Mouse (Mus musculus) urinary bladder, postnatal 4 days (tissue): ENCODE results near the gene AC141477.1.

Source experiments
- DNase-seq, 2 experiments: peaks; one replicate each; pipeline ENCODE4 v3.0.0; 2021 to 2022; ENCODE audit warnings: low spot score in 2 of 2

The AC141477.1 gene

GRCm38 (mm10) chr10:76408520-76408919 lies 31.7 kb downstream of the AC141477.1 start:
- DNase-seq = no peak

- DNase-seq = no peak
Measured at GRCm38 (mm10) chr10:76392596-76392995, 47.6 kb downstream of the AC141477.1 start.

- no peak for DNase-seq
Measured at GRCm38 (mm10) chr10:76391786-76392185, 48.5 kb downstream of the AC141477.1 start.

- DNase-seq = no peak
Measured at GRCm38 (mm10) chr10:76391166-76391565, 49.1 kb downstream of the AC141477.1 start.
